Mouse (Mus musculus): ENCODE results near the gene Cox7a2l. TPM values are rescaled to one million over a fixed set of nuclear protein-coding genes. Genes with fewer than 3 reads are reported as not detected.
A peak's percentile ranks its signal among the peaks of the same experiment; 100 is the strongest.

The Cox7a2l gene
- polyA plus RNA-seq, 1 experiment from 2014 or later = 261 TPM

DNA sequence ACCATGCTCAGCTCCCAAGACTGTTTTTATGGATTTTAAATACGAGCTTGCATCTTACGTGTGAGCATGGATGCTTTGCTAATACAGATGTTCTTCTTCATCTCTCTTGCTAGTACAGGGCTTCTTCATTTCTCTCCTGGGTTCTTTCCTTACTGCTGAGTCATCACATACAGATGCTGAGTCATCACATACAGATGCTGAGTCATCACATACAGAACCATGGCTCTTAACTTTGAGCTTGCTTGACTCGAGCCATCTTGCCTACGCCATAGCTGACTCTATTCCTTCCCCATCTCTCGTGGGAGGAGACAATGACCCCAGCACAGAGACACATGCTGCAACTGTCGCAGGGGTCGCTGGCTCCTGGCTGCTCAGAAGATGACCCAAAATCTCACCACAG, 37.9 kb upstream of the Cox7a2l start:
- Histone ChIP-seq H3K4me3 (ENCODE audit: control insufficient read depth in 1 of 2, insufficient read depth in 1 of 2, low read depth in 1 of 2, low read length in 2 of 2) (no peak overlapping the region), H3K27ac (replicated peaks in 1 of 2; ENCODE audit: control insufficient read depth in 1 of 2, insufficient read depth in 1 of 2, low read depth in 2 of 2, low read length in 2 of 2) (no peak overlapping the region), H3K9ac (ENCODE audit: low read length) (no peak overlapping the region), H3K27me3 (ENCODE audit: control insufficient read depth, insufficient read depth, low read length) (no peaks in the 10 kb centered on the region), H3K9me3 (ENCODE audit: control insufficient read depth, low read length) (no peaks in the 10 kb centered on the region), H3K36me3 (ENCODE audit: control insufficient read depth, insufficient read depth, low read length) (no peaks in the 10 kb centered on the region), H3K4me2 (ENCODE audit: low read length) (no peak overlapping the region), H3K4me1 (ENCODE audit: control insufficient read depth in 2 of 2, insufficient read depth in 2 of 2, low read length in 2 of 2) (no peaks in the 10 kb centered on the region)
- WGBS = 79% methylated on average over 7 of the region's 7 CpGs
- ATAC-seq (ENCODE audit: insufficient number of reproducible peaks, insufficient read depth, low FRiP score, low read depth) = no peak

DNA sequence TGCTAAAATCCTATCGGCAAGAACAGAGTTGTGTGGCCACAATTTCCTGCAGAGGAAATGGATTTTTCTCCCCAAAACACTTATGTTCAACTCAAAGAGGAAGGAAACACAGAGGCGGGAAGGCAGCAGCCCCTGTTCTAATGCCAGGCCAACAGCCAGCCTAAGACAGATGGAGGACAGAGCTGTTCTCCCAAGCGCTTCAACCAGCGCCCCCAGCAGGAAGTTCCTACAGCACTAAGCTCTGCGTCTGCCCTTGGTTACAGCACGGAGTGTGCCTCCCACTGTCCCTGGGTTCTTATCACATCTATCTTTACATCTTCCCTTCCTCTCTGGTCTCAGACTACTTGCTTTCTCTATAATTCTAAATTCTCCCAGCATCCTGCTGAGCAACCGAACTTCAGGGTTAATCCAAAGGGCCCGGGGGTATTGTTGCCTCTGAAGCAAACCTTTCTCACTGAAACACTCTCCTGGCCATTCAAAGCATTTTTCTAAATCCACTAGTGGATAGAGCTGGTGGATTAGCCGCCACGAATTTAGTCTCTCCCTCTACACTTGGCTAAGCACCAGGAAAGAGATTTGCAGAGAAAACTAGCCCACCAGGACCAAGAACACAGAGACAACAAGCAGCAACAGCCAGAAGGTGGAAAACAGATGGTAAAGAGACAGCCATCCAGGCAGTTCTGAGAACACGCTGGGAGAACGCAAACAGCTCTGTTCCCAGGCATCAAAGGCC, 31.5 kb upstream of the Cox7a2l start:
- Histone ChIP-seq H3K4me2 (ENCODE audit: low read length) (no peak overlapping the region), H3K4me3 (ENCODE audit: control insufficient read depth in 1 of 2, insufficient read depth in 1 of 2, low read depth in 1 of 2, low read length in 2 of 2) (no peak overlapping the region), H3K9ac (ENCODE audit: low read length) (no peak overlapping the region), H3K4me1 (ENCODE audit: control insufficient read depth in 2 of 2, insufficient read depth in 2 of 2, low read length in 2 of 2) (peaks cover 3 to 11% of the 10 kb centered on the region in 2 experiments; a peak in 1 of 4 replicates), H3K27me3 (ENCODE audit: control insufficient read depth, insufficient read depth, low read length) (peaks cover 19% of the 10 kb centered on the region), H3K27ac (replicated peaks in 1 of 2; ENCODE audit: control insufficient read depth in 1 of 2, insufficient read depth in 1 of 2, low read depth in 2 of 2, low read length in 2 of 2) (no peak overlapping the region), H3K9me3 (ENCODE audit: control insufficient read depth, low read length) (no peaks in the 10 kb centered on the region), H3K36me3 (ENCODE audit: control insufficient read depth, insufficient read depth, low read length) (no peaks in the 10 kb centered on the region)
- no peak for ATAC-seq (ENCODE audit: insufficient number of reproducible peaks, insufficient read depth, low FRiP score, low read depth)
- WGBS = 35% methylated on average over 12 of the region's 12 CpGs

DNA sequence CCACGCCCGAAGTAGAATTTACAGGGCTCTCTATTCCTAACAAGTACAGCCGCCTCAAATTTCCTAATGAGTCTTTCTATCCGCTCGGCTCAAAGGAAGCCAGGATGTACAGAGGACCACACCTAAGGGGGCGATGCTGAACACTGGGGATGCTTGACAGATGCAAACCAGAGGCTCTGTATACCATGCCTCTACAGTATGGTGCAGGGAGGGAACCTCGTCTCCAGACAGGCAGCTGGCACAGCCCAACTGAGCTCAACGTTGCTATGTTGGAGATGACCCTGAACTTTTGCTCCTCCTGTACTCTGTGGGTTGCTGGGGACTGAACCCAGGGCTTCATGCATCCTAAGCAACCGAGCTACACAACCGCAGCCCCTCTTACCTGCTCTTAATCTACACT, 30.0 kb upstream of the Cox7a2l start:
- Histone ChIP-seq H3K27ac (replicated peaks in 1 of 2; ENCODE audit: control insufficient read depth in 1 of 2, insufficient read depth in 1 of 2, low read depth in 2 of 2, low read length in 2 of 2) (no peak overlapping the region), H3K4me2 (ENCODE audit: low read length) (no peak overlapping the region), H3K27me3 (ENCODE audit: control insufficient read depth, insufficient read depth, low read length) (peaks cover 19% of the 10 kb centered on the region), H3K9me3 (ENCODE audit: control insufficient read depth, low read length) (no peaks in the 10 kb centered on the region), H3K4me1 (ENCODE audit: control insufficient read depth in 2 of 2, insufficient read depth in 2 of 2, low read length in 2 of 2) (peaks cover 3 to 11% of the 10 kb centered on the region in 2 experiments; a peak in 1 of 4 replicates), H3K9ac (ENCODE audit: low read length) (no peak overlapping the region), H3K36me3 (ENCODE audit: control insufficient read depth, insufficient read depth, low read length) (no peaks in the 10 kb centered on the region), H3K4me3 (ENCODE audit: control insufficient read depth in 1 of 2, insufficient read depth in 1 of 2, low read depth in 1 of 2, low read length in 2 of 2) (no peak overlapping the region)
- 50% methylated on average over 10 of the region's 10 CpGs for WGBS
- ATAC-seq (ENCODE audit: insufficient number of reproducible peaks, insufficient read depth, low FRiP score, low read depth) = no peak

DNA sequence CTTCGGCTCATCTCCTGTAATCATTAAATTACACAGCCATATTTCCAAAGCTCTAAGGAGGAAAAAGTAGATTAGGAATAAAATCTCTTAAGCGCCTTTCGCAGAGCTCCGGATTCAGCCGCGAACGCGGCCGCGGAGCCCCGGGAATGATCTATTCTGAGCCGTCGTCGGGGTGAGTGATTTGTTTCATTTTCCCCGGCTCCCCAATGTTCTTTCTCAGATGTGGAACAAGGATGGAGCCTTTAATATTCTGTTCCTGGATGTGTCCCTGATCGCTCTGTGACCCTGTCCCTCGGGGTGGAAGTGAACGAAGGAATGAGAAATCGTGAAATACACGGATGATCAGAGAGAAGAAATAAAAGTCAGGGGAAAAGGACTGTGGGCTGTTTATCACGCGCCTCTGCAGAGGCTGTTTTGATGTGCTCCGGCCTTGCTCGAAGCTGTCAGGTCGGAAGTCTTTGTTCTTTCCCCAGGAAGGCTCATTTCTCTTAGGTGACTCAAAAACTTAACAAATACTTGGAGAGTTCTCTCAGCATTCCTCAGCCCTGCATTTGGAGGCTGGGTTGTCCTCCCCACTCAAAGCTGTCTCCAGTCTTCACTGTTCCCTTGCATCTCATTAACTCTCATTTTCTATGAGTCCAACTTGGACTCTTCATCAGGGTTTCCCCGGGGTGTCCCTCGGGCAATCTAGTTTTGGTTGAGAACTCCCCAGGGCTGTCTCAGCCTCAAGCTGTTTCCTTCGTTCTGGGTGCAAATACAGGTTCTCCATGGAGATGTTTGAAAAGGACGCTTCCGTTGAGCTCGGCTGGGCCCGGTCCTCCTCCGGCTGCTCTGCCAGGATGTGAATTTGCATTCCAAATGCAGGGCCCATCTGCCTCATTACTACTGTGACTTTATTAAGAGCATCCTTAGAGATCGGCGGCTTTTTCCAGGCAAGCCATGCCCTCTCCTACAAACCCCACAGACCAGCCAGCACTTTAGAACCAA, 28.9 kb upstream of the Cox7a2l start:
- Histone ChIP-seq H3K4me1 (ENCODE audit: control insufficient read depth in 2 of 2, insufficient read depth in 2 of 2, low read length in 2 of 2) (peaks cover 3 to 11% of the 10 kb centered on the region in 2 experiments; a peak in 1 of 4 replicates), H3K9ac (ENCODE audit: low read length) (peak overlapping the region; percentile 63), H3K36me3 (ENCODE audit: control insufficient read depth, insufficient read depth, low read length) (no peaks in the 10 kb centered on the region), H3K4me3 (ENCODE audit: control insufficient read depth in 1 of 2, insufficient read depth in 1 of 2, low read depth in 1 of 2, low read length in 2 of 2) (peak overlapping the region; percentile 47 to 48), H3K27me3 (ENCODE audit: control insufficient read depth, insufficient read depth, low read length) (peaks cover 19% of the 10 kb centered on the region), H3K4me2 (ENCODE audit: low read length) (peak overlapping the region; percentile 69), H3K27ac (replicated peaks in 1 of 2; ENCODE audit: control insufficient read depth in 1 of 2, insufficient read depth in 1 of 2, low read depth in 2 of 2, low read length in 2 of 2) (no peak overlapping the region), H3K9me3 (ENCODE audit: control insufficient read depth, low read length) (no peaks in the 10 kb centered on the region)
- 6% methylated on average over 35 of the region's 35 CpGs for WGBS
- no peak for ATAC-seq (ENCODE audit: insufficient number of reproducible peaks, insufficient read depth, low FRiP score, low read depth)

DNA sequence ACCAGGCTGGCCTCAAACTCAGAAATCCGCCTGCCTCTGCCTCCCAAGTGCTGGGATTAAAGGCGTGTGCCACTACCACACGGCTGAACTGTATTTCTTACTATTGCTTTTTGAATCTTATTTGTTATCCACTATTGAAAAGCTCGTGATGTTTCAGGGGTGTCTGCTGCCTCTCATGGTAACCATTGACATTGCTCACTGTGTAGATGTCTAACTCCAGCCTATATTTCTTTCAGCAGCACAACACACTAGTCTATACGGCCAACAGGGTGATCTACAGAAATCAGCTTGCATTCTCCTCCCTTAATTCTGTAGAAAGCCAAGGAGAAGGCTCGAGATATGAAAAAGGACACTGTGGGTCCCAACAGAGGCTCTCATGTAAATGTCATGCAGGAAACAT, 28.1 kb upstream of the Cox7a2l start:
- 74% methylated on average over 6 of the region's 6 CpGs for WGBS
- no peaks in the 10 kb centered on the region for H3K9me3 ChIP-seq (ENCODE audit: control insufficient read depth, low read length)
- ATAC-seq (ENCODE audit: insufficient number of reproducible peaks, insufficient read depth, low FRiP score, low read depth) = no peak
- H3K4me2 ChIP-seq (ENCODE audit: low read length) = peak overlapping the region; percentile 69
- no peak overlapping the region for H3K9ac ChIP-seq (ENCODE audit: low read length)
- peaks cover 19% of the 10 kb centered on the region for H3K27me3 ChIP-seq (ENCODE audit: control insufficient read depth, insufficient read depth, low read length)
- H3K36me3 ChIP-seq (ENCODE audit: control insufficient read depth, insufficient read depth, low read length) = no peaks in the 10 kb centered on the region
- H3K4me3 ChIP-seq (ENCODE audit: control insufficient read depth in 1 of 2, insufficient read depth in 1 of 2, low read depth in 1 of 2, low read length in 2 of 2) = peak overlapping the region in 1 of 2 experiments; percentile 47; a peak in 1 of 4 replicates
- peaks cover 3 to 11% of the 10 kb centered on the region in 2 experiments; a peak in 1 of 4 replicates for H3K4me1 ChIP-seq (ENCODE audit: control insufficient read depth in 2 of 2, insufficient read depth in 2 of 2, low read length in 2 of 2)
- no peak overlapping the region for H3K27ac ChIP-seq (replicated peaks in 1 of 2; ENCODE audit: control insufficient read depth in 1 of 2, insufficient read depth in 1 of 2, low read depth in 2 of 2, low read length in 2 of 2)

DNA sequence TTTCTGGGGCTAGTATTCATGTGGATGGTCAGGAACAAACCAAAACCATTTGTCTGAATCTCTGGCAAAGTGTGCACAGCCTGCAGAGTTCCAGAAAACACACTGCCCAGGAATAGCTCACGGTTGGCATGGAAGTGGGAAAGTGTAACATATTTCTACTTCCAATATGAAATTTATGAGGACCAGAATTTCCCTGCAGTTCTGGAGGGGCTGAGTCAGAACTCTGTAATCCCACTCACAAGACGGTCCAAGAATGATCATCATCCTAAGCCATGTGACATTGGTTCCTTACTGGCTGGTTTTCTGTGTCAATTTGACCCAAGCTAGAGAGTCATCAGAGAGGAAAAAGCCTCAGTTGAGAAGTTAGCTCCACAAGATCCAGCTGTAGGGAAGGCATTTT, 25.3 kb upstream of the Cox7a2l start:
- H3K4me1 ChIP-seq (ENCODE audit: control insufficient read depth in 2 of 2, insufficient read depth in 2 of 2, low read length in 2 of 2) = peaks cover 3 to 5% of the 10 kb centered on the region in 2 experiments; a peak in 1 of 4 replicates
- H3K9me3 ChIP-seq (ENCODE audit: control insufficient read depth, low read length) = no peaks in the 10 kb centered on the region
- H3K4me3 ChIP-seq (ENCODE audit: control insufficient read depth in 1 of 2, insufficient read depth in 1 of 2, low read depth in 1 of 2, low read length in 2 of 2) = no peak overlapping the region
- no peak overlapping the region for H3K27ac ChIP-seq (replicated peaks in 1 of 2; ENCODE audit: control insufficient read depth in 1 of 2, insufficient read depth in 1 of 2, low read depth in 2 of 2, low read length in 2 of 2)
- no peak for ATAC-seq (ENCODE audit: insufficient number of reproducible peaks, insufficient read depth, low FRiP score, low read depth)
- 85% methylated on average over 2 of the region's 2 CpGs for WGBS
- H3K9ac ChIP-seq (ENCODE audit: low read length) = no peak overlapping the region
- no peak overlapping the region for H3K4me2 ChIP-seq (ENCODE audit: low read length)
- no peaks in the 10 kb centered on the region for H3K36me3 ChIP-seq (ENCODE audit: control insufficient read depth, insufficient read depth, low read length)
- peaks cover 13% of the 10 kb centered on the region for H3K27me3 ChIP-seq (ENCODE audit: control insufficient read depth, insufficient read depth, low read length)

DNA sequence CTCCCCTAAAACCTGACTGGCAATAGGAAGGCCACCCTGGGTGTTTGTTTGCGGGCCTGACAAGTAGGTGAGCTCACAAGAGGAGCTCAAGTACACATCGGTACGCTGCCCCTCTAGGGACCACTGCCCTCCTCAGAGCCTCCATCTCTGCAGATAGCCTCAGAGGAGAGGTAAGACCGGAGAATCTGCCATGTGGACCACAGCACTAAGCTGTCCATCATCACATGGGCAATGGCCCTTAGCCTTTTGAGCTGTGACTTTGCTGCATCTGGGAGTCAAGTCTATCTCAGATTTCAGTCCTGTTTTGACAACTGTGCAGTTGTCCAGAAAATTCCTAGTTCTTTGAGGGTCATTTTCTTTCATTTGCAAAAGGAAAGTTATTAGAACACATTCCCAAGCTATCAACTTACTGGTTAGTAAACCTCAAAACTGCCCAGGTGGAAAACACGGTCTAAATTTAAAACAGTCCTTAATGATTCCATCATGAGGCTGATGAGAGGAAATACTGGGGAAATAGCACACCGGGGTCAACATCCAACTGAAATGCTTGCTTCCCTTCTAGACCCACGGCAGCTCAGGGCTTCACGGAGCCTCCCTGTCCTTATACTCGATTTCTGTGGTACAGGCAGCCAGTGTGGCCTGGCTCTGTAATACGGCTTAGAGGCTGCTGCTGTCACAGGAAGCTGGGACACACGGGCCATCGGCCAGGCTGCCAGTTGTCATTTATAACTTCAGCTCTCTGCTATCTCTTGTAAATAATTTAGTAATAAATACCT, 22.3 kb upstream of the Cox7a2l start:
- Histone ChIP-seq H3K4me2 (ENCODE audit: low read length) (no peak overlapping the region), H3K9ac (ENCODE audit: low read length) (no peak overlapping the region), H3K9me3 (ENCODE audit: control insufficient read depth, low read length) (0 out of 2 replicates have a peak, but pooled peaks cover under 1% of the 10 kb centered on the region), H3K27me3 (ENCODE audit: control insufficient read depth, insufficient read depth, low read length) (no peaks in the 10 kb centered on the region), H3K36me3 (ENCODE audit: control insufficient read depth, insufficient read depth, low read length) (no peaks in the 10 kb centered on the region), H3K4me3 (ENCODE audit: control insufficient read depth in 1 of 2, insufficient read depth in 1 of 2, low read depth in 1 of 2, low read length in 2 of 2) (no peak overlapping the region), H3K4me1 (ENCODE audit: control insufficient read depth in 2 of 2, insufficient read depth in 2 of 2, low read length in 2 of 2) (no peaks in the 10 kb centered on the region), H3K27ac (replicated peaks in 1 of 2; ENCODE audit: control insufficient read depth in 1 of 2, insufficient read depth in 1 of 2, low read depth in 2 of 2, low read length in 2 of 2) (no peak overlapping the region)
- 59% methylated on average over 12 of the region's 12 CpGs for WGBS
- no peak for ATAC-seq (ENCODE audit: insufficient number of reproducible peaks, insufficient read depth, low FRiP score, low read depth)

Data from heart, embryonic 14.5 days (tissue).